Mouse (Mus musculus): ENCODE measurements around the gene Tm9sf2.

GRCm38 (mm10) chr14:122189901-122190300 lies 83.1 kb downstream of the Tm9sf2 start:
- TF ChIP-seq POLR2A (IDR thresholded peaks at IDR 0.05; ENCODE audit: insufficient read depth, low read length) = no peak
- TF ChIP-seq CTCF (IDR thresholded peaks at IDR 0.05; ENCODE audit: low read depth, low read length) = no peak
